Mouse (Mus musculus): ENCODE results near the gene Ice1.

DNA sequence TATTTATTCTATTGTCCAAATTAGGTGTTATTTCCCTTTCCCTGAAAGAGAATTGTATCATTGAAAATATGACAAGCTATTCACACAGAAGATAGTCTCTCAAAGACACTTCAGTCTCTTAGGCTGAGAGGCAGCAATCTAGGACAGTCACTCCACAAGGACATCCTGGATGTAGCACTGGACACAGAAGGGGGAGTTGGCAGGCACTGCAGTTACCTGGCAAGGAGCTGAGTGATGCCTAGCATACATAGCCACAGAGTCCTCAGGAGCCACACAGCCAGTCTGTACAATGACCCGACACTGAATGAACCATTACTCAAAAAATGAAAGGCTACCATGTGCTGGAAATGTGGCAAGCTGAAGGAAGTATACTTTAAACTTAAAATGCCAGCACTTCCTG lies 35.9 kb downstream of the Ice1 start:
- TF ChIP-seq CTCF (IDR thresholded peaks at IDR 0.05; ENCODE audit: borderline replicate concordance, control insufficient read depth, extremely low read depth, insufficient read depth, low read length, poor library complexity) (no peak), POLR2A (IDR thresholded peaks at IDR 0.05; ENCODE audit: control insufficient read depth, extremely low read depth, insufficient read depth, low read length, poor library complexity) (no peak)
